Comparison of ENCODE assay signal across 14 mouse cellular contexts in the genomic region with DNA sequence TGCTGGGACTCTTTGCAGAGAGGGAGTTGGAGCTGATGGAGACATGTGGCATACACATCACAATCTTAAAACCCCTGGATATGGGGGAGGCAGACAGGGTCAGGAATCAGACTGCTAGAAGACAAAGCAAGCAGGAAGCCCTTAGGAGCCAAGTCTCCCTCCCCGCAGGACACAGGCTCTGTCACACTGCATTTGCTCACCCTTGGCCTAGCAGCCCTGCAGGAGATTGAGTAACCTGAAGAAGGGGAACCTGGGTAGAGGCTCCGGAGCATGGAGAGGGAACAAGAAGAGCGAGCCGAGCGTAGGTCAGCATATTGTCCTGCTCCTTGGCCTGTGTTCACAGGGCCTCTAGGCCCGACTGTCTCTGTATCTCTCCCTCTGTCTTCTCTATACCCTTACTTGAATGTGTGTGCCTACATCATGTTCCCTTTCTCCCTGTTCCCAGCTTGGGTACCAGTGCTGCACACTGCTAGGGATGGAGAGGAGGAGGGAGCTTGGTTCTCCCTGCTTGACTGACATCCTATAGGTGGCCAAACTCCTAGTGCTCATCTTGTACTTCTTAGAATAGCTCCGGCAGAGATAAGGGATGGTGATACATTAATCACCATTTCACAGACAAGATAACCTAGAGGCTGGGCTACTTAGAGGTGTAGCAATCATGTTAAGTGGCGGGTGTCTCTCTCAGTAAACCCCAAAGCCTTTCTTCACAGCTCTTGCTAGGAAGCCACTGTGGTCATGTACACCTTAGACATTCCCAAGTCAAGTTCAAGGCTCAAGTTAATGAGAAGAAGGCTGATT. TPM values are rescaled to one million over a fixed set of nuclear protein-coding genes. Genes with fewer than 3 reads are reported as not detected.
DNase-seq lines count a peak whose midpoint lies in the region; ATAC-seq lines count a peak whose summit lies in the region.
"Had no signal": no experiment of that assay in that cellular context is flagged by ENCODE, and none has a peak within 500 bp of the region (broad histone marks: within the 10 kb centered on the region; RNA-seq: fewer than 3 reads in every experiment).

No protein-coding gene starts in this region.

- H3K4me2 ChIP-seq in kidney, embryonic 16.5 days (replicated peaks; ENCODE audit: low read depth, low read length), result no peak overlapping the region
- H3K4me2 ChIP-seq in forebrain, embryonic 15.5 days (replicated peaks), result no peak overlapping the region
- H3K4me2 ChIP-seq: forebrain, embryonic 12.5 days had no signal

- H3K9ac ChIP-seq in kidney, embryonic 16.5 days (replicated peaks; ENCODE audit: low read length), result no peak overlapping the region
- no peak overlapping the region for H3K9ac ChIP-seq in forebrain, embryonic 15.5 days (replicated peaks)
- H3K9ac ChIP-seq: forebrain, embryonic 12.5 days had no signal

- H3K4me1 ChIP-seq in embryonic facial prominence, embryonic 10.5 days, result peaks cover 63% of the 10 kb centered on the region
- peaks cover 35% of the 10 kb centered on the region for H3K4me1 ChIP-seq in kidney, embryonic 16.5 days (ENCODE audit: insufficient read depth, low read length)
- peaks cover 20% of the 10 kb centered on the region for H3K4me1 ChIP-seq in forebrain, embryonic 15.5 days

- no peaks in the 10 kb centered on the region for H3K9me3 ChIP-seq in embryonic facial prominence, embryonic 10.5 days
- H3K9me3 ChIP-seq in kidney, embryonic 16.5 days (ENCODE audit: low read length), result no peaks in the 10 kb centered on the region
- no peaks in the 10 kb centered on the region for H3K9me3 ChIP-seq in forebrain, embryonic 15.5 days
- H3K9me3 ChIP-seq: forebrain, embryonic 12.5 days had no signal

- no peaks in the 10 kb centered on the region for H3K36me3 ChIP-seq in embryonic facial prominence, embryonic 10.5 days (replicated peaks)
- H3K36me3 ChIP-seq in kidney, embryonic 16.5 days (ENCODE audit: insufficient read depth, low read length), result no peaks in the 10 kb centered on the region
- peaks cover 28% of the 10 kb centered on the region for H3K36me3 ChIP-seq in macrophage (ENCODE audit: inconsistent target)
- H3K36me3 ChIP-seq in forebrain, embryonic 15.5 days, result no peaks in the 10 kb centered on the region
- H3K36me3 ChIP-seq: forebrain, embryonic 12.5 days had no signal

- peaks cover 28% of the 10 kb centered on the region for H3K79me2 ChIP-seq in macrophage (ENCODE audit: inconsistent target)

- no peak for ATAC-seq in kidney, embryonic 16.5 days (ENCODE audit: low FRiP score, low TSS enrichment)
- no peak for ATAC-seq in forebrain, embryonic 15.5 days (replicated peaks)

- H3K27me3 ChIP-seq in embryonic facial prominence, embryonic 10.5 days (replicated peaks; ENCODE audit: low read depth, poor library complexity, severe bottlenecking), result peaks cover 32% of the 10 kb centered on the region
- H3K27me3 ChIP-seq in kidney, embryonic 16.5 days (ENCODE audit: insufficient read depth, low read length), result no peaks in the 10 kb centered on the region
- H3K27me3 ChIP-seq in forebrain, embryonic 15.5 days, result no peaks in the 10 kb centered on the region
- H3K27me3 ChIP-seq: forebrain, embryonic 12.5 days had no signal

- DNase-seq in heart, adult 8-10 months (ENCODE audit: low spot score), result peak; percentile 59
- no peak for DNase-seq in heart, postnatal 25 days (ENCODE audit: low spot score)
- DNase-seq in embryonic facial prominence, embryonic 10.5 days (ENCODE audit: low spot score), result no peak
- DNase-seq in left cerebral cortex, postnatal 10 days (ENCODE audit: extremely low spot score in 1 of 2, low spot score in 2 of 2), result no peak
- no peak for DNase-seq in testis, postnatal 10 days (ENCODE audit: low spot score)
- DNase-seq: cerebellum, postnatal 10 days; lung, adult 2 months; right cerebral cortex, postnatal 25 days; thymus, adult 2 months had no signal

- 71% methylated on average over 8 of the region's 8 CpGs for WGBS in embryonic facial prominence, embryonic 10.5 days
- WGBS in kidney, embryonic 16.5 days, result 49% methylated on average over 8 of the region's 8 CpGs
- WGBS in macrophage (ENCODE audit: missing documents), result 27% methylated on average over 8 of the region's 8 CpGs
- 80% methylated on average over 8 of the region's 8 CpGs for WGBS in forebrain, embryonic 15.5 days

- peak overlapping the region; percentile 11; the same call in 1 of the 2 replicates for H3K4me3 ChIP-seq in embryonic facial prominence, embryonic 10.5 days
- no peak overlapping the region for H3K4me3 ChIP-seq in kidney, embryonic 16.5 days (ENCODE audit: low read length)
- no peak overlapping the region for H3K4me3 ChIP-seq in macrophage (ENCODE audit: inconsistent target)
- no peak overlapping the region for H3K4me3 ChIP-seq in forebrain, embryonic 15.5 days
- H3K4me3 ChIP-seq: forebrain, embryonic 12.5 days had no signal

- intact Hi-C loops in heart, postnatal 25 days (cut with DNase I), result no loop called here
- intact Hi-C loops in left cerebral cortex, postnatal 10 days (cut with DNase I), result no loop called here

- 0 out of 2 replicates have a peak overlapping the region, but pooled peaks have one; percentile 40 for H3K27ac ChIP-seq in embryonic facial prominence, embryonic 10.5 days (replicated peaks)
- H3K27ac ChIP-seq in kidney, embryonic 16.5 days (ENCODE audit: low read length), result peak overlapping the region; percentile 47; the same call in 1 of the 2 replicates
- H3K27ac ChIP-seq in macrophage, result peak overlapping the region; percentile 38
- no peak overlapping the region for H3K27ac ChIP-seq in forebrain, embryonic 15.5 days (replicated peaks)
- H3K27ac ChIP-seq: forebrain, embryonic 12.5 days had no signal

RNA-seq across cellular contexts. Expression of gene Arhgef2, which starts 12.5 kb away (rescaled TPM):
- total RNA-seq in heart, adult 8-10 months (2022), result 10 to 100 TPM; 38.8 to 45.9 (median 41.4) TPM
- total RNA-seq in heart, postnatal 25 days (2021), result 10 to 100 TPM; 42.6 to 51.8 TPM
- polyA plus RNA-seq in embryonic facial prominence, embryonic 10.5 days (2016; fragmentation: Nextera tagmentation; extraction: Ambion mirVana), result 110 and 116 TPM in 2 replicates
- 103 and 119 TPM in 2 replicates for polyA plus RNA-seq in kidney, embryonic 16.5 days (2015; fragmentation: Nextera tagmentation; extraction: Ambion mirVana)
- 100 to 1,000 TPM; 401 to 771 (median 585) TPM for total RNA-seq in macrophage (2018; cell fraction: chromatin; rRNA removed)
- total RNA-seq in macrophage (2018; cell fraction: cytosol; rRNA removed), result 100 to 1,000 TPM; 114 to 210 (median 154) TPM
- total RNA-seq in macrophage (2018; cell fraction: nucleus; rRNA removed), result 100 to 1,000 TPM; 216 to 483 (median 324) TPM
- 83.0 to 111 TPM (median 86.2 TPM) in 3 replicates for polyA plus RNA-seq in macrophage (2018)
- total RNA-seq in left cerebral cortex, postnatal 10 days (2021), result 100 to 1,000 TPM; 257 to 264 TPM
- 192 and 193 TPM in 2 replicates for polyA plus RNA-seq in forebrain, embryonic 15.5 days (2015; fragmentation: Nextera tagmentation; extraction: Ambion mirVana)

RNA-seq across cellular contexts. Expression of gene Rxfp4, which starts 34.7 kb away (rescaled TPM):
- total RNA-seq in heart, adult 8-10 months (2022), result under 1 TPM in 1 of 4 experiments, not detected in 3; 0.23 TPM
- total RNA-seq in heart, postnatal 25 days (2021), result not detected
- not detected in 2 replicates for polyA plus RNA-seq in embryonic facial prominence, embryonic 10.5 days (2016; fragmentation: Nextera tagmentation; extraction: Ambion mirVana)
- polyA plus RNA-seq in kidney, embryonic 16.5 days (2015; fragmentation: Nextera tagmentation; extraction: Ambion mirVana), result not detected in 2 replicates
- not detected for total RNA-seq in macrophage (2018; cell fraction: chromatin; rRNA removed)
- not detected for total RNA-seq in macrophage (2018; cell fraction: cytosol; rRNA removed)
- total RNA-seq in macrophage (2018; cell fraction: nucleus; rRNA removed), result not detected
- not detected in 3 replicates for polyA plus RNA-seq in macrophage (2018)
- not detected for total RNA-seq in left cerebral cortex, postnatal 10 days (2021)
- not detected in 2 replicates for polyA plus RNA-seq in forebrain, embryonic 15.5 days (2015; fragmentation: Nextera tagmentation; extraction: Ambion mirVana)
- polyA plus RNA-seq: forebrain, embryonic 12.5 days; intestine, embryonic 14.5 days; thymus, adult 2 months had no signal

RNA-seq across cellular contexts. Expression of gene Ssr2, which starts 42.6 kb away (rescaled TPM):
- total RNA-seq in heart, adult 8-10 months (2022), result 10 to 100 TPM; 60.4 to 67.0 (median 64.4) TPM
- 10 to 100 TPM; 80.7 to 93.3 TPM for total RNA-seq in heart, postnatal 25 days (2021)
- 229 and 231 TPM in 2 replicates for polyA plus RNA-seq in embryonic facial prominence, embryonic 10.5 days (2016; fragmentation: Nextera tagmentation; extraction: Ambion mirVana)
- 269 and 323 TPM in 2 replicates for polyA plus RNA-seq in kidney, embryonic 16.5 days (2015; fragmentation: Nextera tagmentation; extraction: Ambion mirVana)
- total RNA-seq in macrophage (2018; cell fraction: chromatin; rRNA removed), result 10 to 100 TPM in 24 of 26 experiments, 1 to 10 TPM in 2; 6.9 to 42.1 (median 15.7) TPM
- 100 to 1,000 TPM in 20 of 26 experiments, 10 to 100 TPM in 6; 79.8 to 136 (median 115) TPM for total RNA-seq in macrophage (2018; cell fraction: cytosol; rRNA removed)
- 100 to 1,000 TPM in 1 of 26 experiments, 10 to 100 TPM in 25; 23.5 to 102 (median 68.8) TPM for total RNA-seq in macrophage (2018; cell fraction: nucleus; rRNA removed)
- 108 to 122 TPM (median 113 TPM) in 3 replicates for polyA plus RNA-seq in macrophage (2018)
- 100 to 1,000 TPM; 127 to 128 TPM for total RNA-seq in left cerebral cortex, postnatal 10 days (2021)
- polyA plus RNA-seq in forebrain, embryonic 15.5 days (2015; fragmentation: Nextera tagmentation; extraction: Ambion mirVana), result 133 and 134 TPM in 2 replicates
